Mouse (Mus musculus): Measurements from ENCODE around the gene Sema3g. TPM values are rescaled to one million over a fixed set of nuclear protein-coding genes. Genes with fewer than 3 reads are reported as not detected.
A peak's percentile ranks its signal among the peaks of the same experiment; 100 is the strongest.

Sema3g gene
- polyA plus RNA-seq (2014; fragmentation: Nextera tagmentation; extraction: Ambion mirVana): 0.34 and 0.43 TPM in 2 replicates

DNA sequence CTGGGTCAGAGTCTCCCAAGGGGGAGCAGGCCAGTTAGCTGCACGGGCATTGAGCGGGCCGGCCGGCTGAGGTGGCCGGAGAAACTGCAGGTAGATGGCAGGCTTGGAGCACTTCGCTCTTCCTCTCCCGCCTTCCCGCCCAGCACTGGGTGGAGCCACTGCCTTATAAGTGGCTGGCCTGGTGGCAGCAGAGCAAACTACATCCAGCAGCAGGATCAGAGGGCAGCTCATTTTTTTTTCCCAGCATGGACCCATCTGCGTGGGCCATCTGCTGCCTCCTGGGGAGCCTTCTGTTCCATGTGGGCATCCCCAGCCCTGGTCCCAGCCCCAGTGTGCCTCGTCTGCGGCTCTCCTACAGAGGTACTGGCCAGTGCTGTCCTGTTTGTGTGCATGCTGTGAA lies at the start of gene Sema3g:
Gene Sema3g (plus strand): TSS at position 195 of the 400 bp plus-strand sequence.
- 0 out of 2 replicates have a peak, but pooled peaks cover 3% of the 10 kb centered on the region for H3K4me1 ChIP-seq (ENCODE audit: control insufficient read depth, insufficient read depth, low read length)
- 8% methylated on average over 10 of the region's 11 CpGs for WGBS
- no peak within 1 kb of the TSS for H3K4me3 ChIP-seq (ENCODE audit: low read depth, low read length)
- H3K27ac ChIP-seq (ENCODE audit: low read length): no peak within 1 kb of the TSS
- no peaks in the 10 kb centered on the region for H3K9me3 ChIP-seq (ENCODE audit: control insufficient read depth, low read depth, low read length)
- no peaks in the 10 kb centered on the region for H3K27me3 ChIP-seq (ENCODE audit: control insufficient read depth, insufficient read depth, low read length)
- H3K4me2 ChIP-seq (replicated peaks; ENCODE audit: low read depth, low read length): 0 out of 2 replicates have a peak within 1 kb of the TSS, but pooled peaks have one; percentile 4
- H3K9ac ChIP-seq (replicated peaks; ENCODE audit: low read depth, low read length): no peak within 1 kb of the TSS
- no peaks in the 10 kb centered on the region for H3K36me3 ChIP-seq (ENCODE audit: control insufficient read depth, insufficient read depth, low read length)
- peak; percentile 70 for ATAC-seq (ENCODE audit: insufficient number of reproducible peaks, insufficient read depth, low FRiP score, low read depth)

DNA sequence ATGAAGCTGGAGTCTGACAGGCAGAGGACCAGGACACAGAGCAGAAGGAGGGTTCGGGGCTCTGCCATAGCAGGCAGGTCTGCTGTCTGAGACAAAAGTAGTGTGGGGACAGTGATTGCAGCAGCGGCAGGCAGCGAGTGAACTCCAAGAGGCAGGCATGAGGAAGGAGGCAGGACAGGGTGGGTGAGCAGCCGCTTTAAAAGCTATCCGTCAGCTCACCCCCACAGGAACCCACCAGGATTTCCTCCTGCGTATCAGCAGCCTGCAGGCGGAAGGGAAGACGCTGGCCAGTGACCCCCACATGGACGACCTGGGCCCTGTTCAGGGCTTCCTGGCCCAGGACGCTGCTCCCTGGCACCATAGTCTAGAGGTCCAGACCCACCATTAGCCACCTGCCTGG lies 49.2 kb upstream of the Sema3g start, which contains the start of gene Stab1:
Gene Stab1 (minus strand): TSS at position 217 of the 400 bp plus-strand sequence.
- no peaks in the 10 kb centered on the region for H3K9me3 ChIP-seq (ENCODE audit: control insufficient read depth, low read depth, low read length)
- H3K27ac ChIP-seq (ENCODE audit: low read length): peak within 1 kb of the TSS; percentile 48
- 0 out of 2 replicates have a peak, but pooled peaks cover 3% of the 10 kb centered on the region for H3K4me1 ChIP-seq (ENCODE audit: control insufficient read depth, insufficient read depth, low read length)
- H3K4me3 ChIP-seq (ENCODE audit: low read depth, low read length): peak within 1 kb of the TSS; percentile 16; the same call in 1 of the 2 replicates
- H3K4me2 ChIP-seq (replicated peaks; ENCODE audit: low read depth, low read length): 0 out of 2 replicates have a peak within 1 kb of the TSS, but pooled peaks have one; percentile 14
- peaks cover 33% of the 10 kb centered on the region for H3K36me3 ChIP-seq (ENCODE audit: control insufficient read depth, insufficient read depth, low read length)
- no peaks in the 10 kb centered on the region for H3K27me3 ChIP-seq (ENCODE audit: control insufficient read depth, insufficient read depth, low read length)
- ATAC-seq (ENCODE audit: insufficient number of reproducible peaks, insufficient read depth, low FRiP score, low read depth): no peak
- WGBS: 27% methylated on average over 10 of the region's 10 CpGs
- H3K9ac ChIP-seq (replicated peaks; ENCODE audit: low read depth, low read length): no peak within 1 kb of the TSS

DNA sequence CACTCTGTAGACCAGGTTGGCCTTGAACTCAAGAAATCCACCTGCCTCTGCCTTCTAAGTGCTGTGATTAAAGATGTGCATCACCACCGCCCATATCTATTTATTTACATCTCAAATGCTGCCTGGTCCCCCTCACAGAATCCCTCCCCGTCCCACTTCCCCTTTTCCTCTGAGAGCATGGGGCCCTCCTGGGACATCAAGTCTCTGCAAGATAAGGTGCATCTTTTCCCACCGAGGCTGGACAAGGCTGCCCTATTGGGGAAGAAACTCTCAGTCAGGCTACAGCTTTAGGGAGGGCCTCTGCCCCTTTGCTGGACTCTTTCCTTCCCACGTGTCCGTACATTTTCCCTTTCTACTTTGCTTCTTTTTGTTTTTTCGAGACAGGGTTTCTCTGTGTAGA lies 48.2 kb upstream of the Sema3g start:
- Histone ChIP-seq H3K9me3 (ENCODE audit: control insufficient read depth, low read depth, low read length) (no peaks in the 10 kb centered on the region), H3K36me3 (ENCODE audit: control insufficient read depth, insufficient read depth, low read length) (peaks cover 44% of the 10 kb centered on the region), H3K27me3 (ENCODE audit: control insufficient read depth, insufficient read depth, low read length) (no peaks in the 10 kb centered on the region), H3K4me1 (ENCODE audit: control insufficient read depth, insufficient read depth, low read length) (0 out of 2 replicates have a peak, but pooled peaks cover 3% of the 10 kb centered on the region), H3K4me3 (ENCODE audit: low read depth, low read length) (no peak overlapping the region), H3K9ac (replicated peaks; ENCODE audit: low read depth, low read length) (no peak overlapping the region), H3K4me2 (replicated peaks; ENCODE audit: low read depth, low read length) (no peak overlapping the region), H3K27ac (ENCODE audit: low read length) (no peak overlapping the region)
- 60% methylated on average over 6 of the region's 6 CpGs for WGBS
- ATAC-seq (ENCODE audit: insufficient number of reproducible peaks, insufficient read depth, low FRiP score, low read depth): no peak

DNA sequence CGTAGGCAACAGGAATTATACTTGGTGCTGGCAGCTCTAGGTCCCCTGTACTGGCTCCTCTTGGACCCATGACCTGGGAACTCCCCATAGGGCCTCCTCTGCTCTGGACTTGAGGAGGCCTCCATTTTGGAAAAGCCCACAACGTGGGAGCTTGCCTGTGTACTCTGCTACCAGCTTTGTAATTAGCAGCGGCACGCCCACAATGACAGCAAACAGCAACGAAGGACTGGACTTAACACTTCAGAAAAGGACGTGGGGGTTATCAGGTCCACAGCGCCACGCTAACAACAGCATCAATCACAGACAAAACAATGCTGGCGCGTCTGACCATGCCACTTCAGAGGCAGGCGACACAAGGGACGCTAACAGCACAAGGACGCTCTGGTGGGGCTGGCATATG lies 46.7 kb upstream of the Sema3g start:
- no peak overlapping the region for H3K27ac ChIP-seq (ENCODE audit: low read length)
- WGBS: 81% methylated on average over 13 of the region's 13 CpGs
- peaks cover 57% of the 10 kb centered on the region for H3K36me3 ChIP-seq (ENCODE audit: control insufficient read depth, insufficient read depth, low read length)
- H3K4me1 ChIP-seq (ENCODE audit: control insufficient read depth, insufficient read depth, low read length): no peaks in the 10 kb centered on the region
- H3K4me3 ChIP-seq (ENCODE audit: low read depth, low read length): no peak overlapping the region
- H3K27me3 ChIP-seq (ENCODE audit: control insufficient read depth, insufficient read depth, low read length): no peaks in the 10 kb centered on the region
- ATAC-seq (ENCODE audit: insufficient number of reproducible peaks, insufficient read depth, low FRiP score, low read depth): no peak
- no peaks in the 10 kb centered on the region for H3K9me3 ChIP-seq (ENCODE audit: control insufficient read depth, low read depth, low read length)
- H3K4me2 ChIP-seq (replicated peaks; ENCODE audit: low read depth, low read length): no peak overlapping the region
- H3K9ac ChIP-seq (replicated peaks; ENCODE audit: low read depth, low read length): no peak overlapping the region

DNA sequence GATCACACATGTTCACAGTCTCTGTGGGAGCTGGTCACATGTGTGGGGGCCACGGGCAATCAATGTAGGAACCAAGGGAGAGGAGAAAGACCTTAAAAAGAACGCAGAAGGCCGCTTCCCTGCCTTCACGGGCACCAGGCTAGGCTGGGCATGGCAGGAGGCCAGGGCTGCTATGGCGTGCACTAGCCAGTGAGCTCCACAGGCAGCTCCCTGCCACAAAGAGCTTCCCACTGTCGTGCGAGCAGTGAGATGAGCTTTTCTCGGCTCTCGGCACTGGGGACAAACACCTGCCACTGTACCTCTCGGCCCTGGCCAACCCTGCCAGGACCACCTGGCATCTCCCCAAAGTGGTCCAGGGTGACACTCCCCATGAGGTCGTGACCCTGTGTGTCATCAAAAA lies 46.3 kb upstream of the Sema3g start:
- Histone ChIP-seq H3K4me1 (ENCODE audit: control insufficient read depth, insufficient read depth, low read length) (no peaks in the 10 kb centered on the region), H3K27ac (ENCODE audit: low read length) (no peak overlapping the region), H3K4me3 (ENCODE audit: low read depth, low read length) (no peak overlapping the region), H3K9ac (replicated peaks; ENCODE audit: low read depth, low read length) (no peak overlapping the region), H3K9me3 (ENCODE audit: control insufficient read depth, low read depth, low read length) (no peaks in the 10 kb centered on the region), H3K4me2 (replicated peaks; ENCODE audit: low read depth, low read length) (no peak overlapping the region), H3K36me3 (ENCODE audit: control insufficient read depth, insufficient read depth, low read length) (peaks cover 61% of the 10 kb centered on the region), H3K27me3 (ENCODE audit: control insufficient read depth, insufficient read depth, low read length) (no peaks in the 10 kb centered on the region)
- WGBS: 95% methylated on average over 11 of the region's 11 CpGs
- ATAC-seq (ENCODE audit: insufficient number of reproducible peaks, insufficient read depth, low FRiP score, low read depth): no peak

DNA sequence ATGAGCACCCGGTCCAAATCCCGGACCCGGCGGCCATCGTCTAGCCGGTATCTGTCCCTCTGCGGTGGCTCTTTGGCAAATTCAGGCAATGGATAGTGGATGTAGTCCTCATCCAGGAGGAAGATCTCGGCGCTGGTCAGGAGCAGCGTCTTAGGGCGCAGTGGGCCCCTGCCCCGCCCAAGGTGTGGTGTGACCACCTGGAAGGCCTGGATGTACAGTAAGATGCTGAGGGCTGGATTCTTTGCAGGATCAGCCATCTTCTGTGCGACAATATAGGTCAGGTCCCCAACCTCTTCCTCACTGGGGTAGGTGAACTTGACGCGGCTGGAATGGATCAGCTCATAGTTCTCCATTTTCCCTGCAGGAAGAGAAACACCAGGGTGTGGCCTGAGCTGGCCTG lies 45.8 kb upstream of the Sema3g start:
- 95% methylated on average over 15 of the region's 15 CpGs for WGBS
- H3K4me2 ChIP-seq (replicated peaks; ENCODE audit: low read depth, low read length): no peak overlapping the region
- no peak overlapping the region for H3K9ac ChIP-seq (replicated peaks; ENCODE audit: low read depth, low read length)
- H3K4me1 ChIP-seq (ENCODE audit: control insufficient read depth, insufficient read depth, low read length): no peaks in the 10 kb centered on the region
- H3K9me3 ChIP-seq (ENCODE audit: control insufficient read depth, low read depth, low read length): no peaks in the 10 kb centered on the region
- H3K27ac ChIP-seq (ENCODE audit: low read length): no peak overlapping the region
- H3K27me3 ChIP-seq (ENCODE audit: control insufficient read depth, insufficient read depth, low read length): no peaks in the 10 kb centered on the region
- H3K36me3 ChIP-seq (ENCODE audit: control insufficient read depth, insufficient read depth, low read length): peaks cover 66% of the 10 kb centered on the region
- H3K4me3 ChIP-seq (ENCODE audit: low read depth, low read length): no peak overlapping the region
- ATAC-seq (ENCODE audit: insufficient number of reproducible peaks, insufficient read depth, low FRiP score, low read depth): no peak

DNA sequence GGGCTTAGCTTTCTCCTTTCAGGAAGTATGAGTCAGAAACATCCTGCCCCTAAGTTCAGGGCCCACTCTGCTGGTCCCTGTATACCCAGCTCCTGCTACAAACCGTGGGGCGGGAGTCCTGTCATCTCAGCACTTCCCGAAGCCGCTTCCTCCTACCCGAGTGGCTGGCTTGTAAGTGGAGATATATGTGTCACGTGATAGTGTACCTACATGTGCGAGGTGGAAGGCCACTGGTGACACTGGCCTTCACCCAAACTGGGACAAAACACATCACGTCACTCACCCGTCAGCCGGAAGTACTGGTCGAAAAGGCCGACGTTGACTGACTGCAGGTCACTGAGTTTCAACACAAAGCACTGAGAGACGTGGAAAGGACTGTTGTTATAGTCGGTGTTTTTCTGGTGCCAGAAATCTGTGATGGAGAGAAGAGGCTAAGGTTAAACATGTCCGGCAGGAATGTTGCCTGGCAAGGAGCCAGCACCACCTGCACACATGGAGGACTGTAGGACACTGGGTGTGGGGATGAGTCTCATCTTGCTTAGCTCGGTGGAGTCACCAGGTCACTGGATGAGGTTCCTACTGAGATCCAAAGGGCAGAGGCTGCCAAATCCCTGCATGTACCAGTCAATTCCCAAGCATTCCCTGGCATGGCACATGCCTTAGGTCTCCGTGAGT lies 44.7 kb upstream of the Sema3g start:
- H3K27ac ChIP-seq (ENCODE audit: low read length): no peak overlapping the region
- 77% methylated on average over 18 of the region's 18 CpGs for WGBS
- ATAC-seq (ENCODE audit: insufficient number of reproducible peaks, insufficient read depth, low FRiP score, low read depth): no peak

DNA sequence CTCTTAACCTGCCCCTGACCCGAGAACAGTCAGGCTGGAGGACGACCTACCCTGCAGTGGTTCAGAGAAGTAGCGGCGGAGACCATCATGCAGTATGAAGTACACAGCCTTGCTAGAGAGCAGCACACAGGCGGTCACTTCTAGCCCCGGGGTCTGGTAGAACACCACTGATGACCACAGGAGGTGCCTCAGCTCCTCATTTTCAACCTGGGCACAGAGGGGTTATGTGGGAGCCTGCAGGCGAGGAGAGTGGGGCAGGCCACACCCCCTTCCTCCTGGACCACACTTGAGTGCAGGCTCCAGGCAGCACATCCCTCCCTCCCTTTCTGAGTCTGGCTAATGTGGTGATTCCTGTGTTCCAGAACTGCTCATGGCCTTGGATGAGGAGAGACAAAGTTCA lies 44.1 kb upstream of the Sema3g start:
- Histone ChIP-seq H3K4me1 (ENCODE audit: control insufficient read depth, insufficient read depth, low read length) (no peaks in the 10 kb centered on the region), H3K36me3 (ENCODE audit: control insufficient read depth, insufficient read depth, low read length) (peaks cover 80% of the 10 kb centered on the region), H3K4me3 (ENCODE audit: low read depth, low read length) (no peak overlapping the region), H3K4me2 (replicated peaks; ENCODE audit: low read depth, low read length) (no peak overlapping the region), H3K9ac (replicated peaks; ENCODE audit: low read depth, low read length) (no peak overlapping the region), H3K27me3 (ENCODE audit: control insufficient read depth, insufficient read depth, low read length) (no peaks in the 10 kb centered on the region), H3K27ac (ENCODE audit: low read length) (no peak overlapping the region), H3K9me3 (ENCODE audit: control insufficient read depth, low read depth, low read length) (no peaks in the 10 kb centered on the region)
- WGBS: 80% methylated on average over 7 of the region's 7 CpGs
- no peak for ATAC-seq (ENCODE audit: insufficient number of reproducible peaks, insufficient read depth, low FRiP score, low read depth)

More for the DNA sequence above, 44.7 kb upstream of the Sema3g start:
- Histone ChIP-seq H3K4me3 (ENCODE audit: low read depth, low read length) (no peak overlapping the region), H3K27me3 (ENCODE audit: control insufficient read depth, insufficient read depth, low read length) (no peaks in the 10 kb centered on the region), H3K4me1 (ENCODE audit: control insufficient read depth, insufficient read depth, low read length) (no peaks in the 10 kb centered on the region), H3K4me2 (replicated peaks; ENCODE audit: low read depth, low read length) (no peak overlapping the region), H3K9ac (replicated peaks; ENCODE audit: low read depth, low read length) (no peak overlapping the region), H3K9me3 (ENCODE audit: control insufficient read depth, low read depth, low read length) (no peaks in the 10 kb centered on the region), H3K36me3 (ENCODE audit: control insufficient read depth, insufficient read depth, low read length) (peaks cover 77% of the 10 kb centered on the region)

All from stomach, embryonic 14.5 days (tissue).